Mouse (Mus musculus): ENCODE measurements around the gene Pmfbp1. TPM values are rescaled to one million over a fixed set of nuclear protein-coding genes. Genes with fewer than 3 reads are reported as not detected.

Pmfbp1 gene
- polyA plus RNA-seq, 1 experiment from 2014 or later, result 1.3 TPM

- Histone ChIP-seq H3K36me3 (ENCODE audit: control insufficient read depth, insufficient read depth, low read length) (peaks cover 6% of the 10 kb centered on the region), H3K4me2 (ENCODE audit: low read length) (no peak overlapping the region), H3K27me3 (replicated peaks; ENCODE audit: control insufficient read depth, insufficient read depth, low read length) (no peaks in the 10 kb centered on the region), H3K4me3 (ENCODE audit: low read length) (no peak overlapping the region), H3K27ac (ENCODE audit: low read depth, low read length) (no peak overlapping the region), H3K4me1 (ENCODE audit: control insufficient read depth, insufficient read depth, low read depth, low read length) (no peaks in the 10 kb centered on the region), H3K9me3 (ENCODE audit: control insufficient read depth, low read length) (no peaks in the 10 kb centered on the region), H3K9ac (ENCODE audit: low read depth, low read length) (no peak overlapping the region)
- 85% methylated on average over 3 of the region's 3 CpGs for WGBS
- no peak for ATAC-seq
These were observed 97.5 kb downstream of the Pmfbp1 start for GRCm38 (mm10) chr8:109591367-109591766.

- H3K4me2 ChIP-seq (ENCODE audit: low read length), result no peak overlapping the region
- no peak overlapping the region for H3K27ac ChIP-seq (ENCODE audit: low read depth, low read length)
- WGBS, result 82% methylated on average over 5 of the region's 5 CpGs
- no peaks in the 10 kb centered on the region for H3K4me1 ChIP-seq (ENCODE audit: control insufficient read depth, insufficient read depth, low read depth, low read length)
- H3K36me3 ChIP-seq (ENCODE audit: control insufficient read depth, insufficient read depth, low read length), result peaks cover 6% of the 10 kb centered on the region
- H3K27me3 ChIP-seq (replicated peaks; ENCODE audit: control insufficient read depth, insufficient read depth, low read length), result no peaks in the 10 kb centered on the region
- no peak overlapping the region for H3K4me3 ChIP-seq (ENCODE audit: low read length)
- H3K9me3 ChIP-seq (ENCODE audit: control insufficient read depth, low read length), result no peaks in the 10 kb centered on the region
- no peak for ATAC-seq
- H3K9ac ChIP-seq (ENCODE audit: low read depth, low read length), result no peak overlapping the region
These were observed 98.3 kb downstream of the Pmfbp1 start for GRCm38 (mm10) chr8:109592164-109592563.

Other genes with a start within 250 kb of the Pmfbp1 start
- gene Dhx38, start 71.8 kb downstream of the Pmfbp1 start, polyA plus RNA-seq (2015; fragmentation: Nextera tagmentation; extraction: Ambion mirVana), result 14.4 and 16.8 TPM in 2 replicates
- gene Txnl4b, start 71.9 kb downstream of the Pmfbp1 start, polyA plus RNA-seq (2015; fragmentation: Nextera tagmentation; extraction: Ambion mirVana), result 29.4 and 31.4 TPM in 2 replicates
- gene Hp, start 85.1 kb downstream of the Pmfbp1 start, polyA plus RNA-seq (2015; fragmentation: Nextera tagmentation; extraction: Ambion mirVana), result 0.39 and 0.79 TPM in 2 replicates
- gene Dhodh, start 114.6 kb downstream of the Pmfbp1 start, polyA plus RNA-seq (2015; fragmentation: Nextera tagmentation; extraction: Ambion mirVana), result 31.3 and 34.3 TPM in 2 replicates
- 0.12 and 0.13 TPM in 2 replicates for gene Pkd1l3, start 120.5 kb downstream of the Pmfbp1 start, polyA plus RNA-seq (2015; fragmentation: Nextera tagmentation; extraction: Ambion mirVana)
- gene Ist1, start 199.2 kb downstream of the Pmfbp1 start, polyA plus RNA-seq (2015; fragmentation: Nextera tagmentation; extraction: Ambion mirVana), result 132 and 147 TPM in 2 replicates
- 58.7 and 63.2 TPM in 2 replicates for gene Zfp821, start 211.5 kb downstream of the Pmfbp1 start, polyA plus RNA-seq (2015; fragmentation: Nextera tagmentation; extraction: Ambion mirVana)
- 3.9 and 4.0 TPM in 2 replicates for gene Atxn1l, start 243.7 kb downstream of the Pmfbp1 start, polyA plus RNA-seq (2015; fragmentation: Nextera tagmentation; extraction: Ambion mirVana)